Mouse (Mus musculus): ENCODE measurements around the gene Cacul1. TPM values are rescaled to one million over a fixed set of nuclear protein-coding genes. Genes with fewer than 3 reads are reported as not detected.
"Not testable (repeated sequence)": the region's sequence is repeated elsewhere in the genome, so short reads cannot be mapped to it uniquely, and the experiment has no call there.

Gene Cacul1
- total RNA-seq (2015; ENCODE audit: low replicate concordance), result 12.1 and 15.5 TPM in 2 replicates
- total RNA-seq (2017; ENCODE audit: low replicate concordance), result 15.5 and 16.6 TPM in 2 replicates

- ATAC-seq (replicated peaks; ENCODE audit: low FRiP score, poor library complexity, severe bottlenecking), result peak; percentile 92
Measured at GRCm38 (mm10) chr19:60580582-60581339, at the start of gene Cacul1. Gene Cacul1 (minus strand): TSS chr19:60581025.

DNA sequence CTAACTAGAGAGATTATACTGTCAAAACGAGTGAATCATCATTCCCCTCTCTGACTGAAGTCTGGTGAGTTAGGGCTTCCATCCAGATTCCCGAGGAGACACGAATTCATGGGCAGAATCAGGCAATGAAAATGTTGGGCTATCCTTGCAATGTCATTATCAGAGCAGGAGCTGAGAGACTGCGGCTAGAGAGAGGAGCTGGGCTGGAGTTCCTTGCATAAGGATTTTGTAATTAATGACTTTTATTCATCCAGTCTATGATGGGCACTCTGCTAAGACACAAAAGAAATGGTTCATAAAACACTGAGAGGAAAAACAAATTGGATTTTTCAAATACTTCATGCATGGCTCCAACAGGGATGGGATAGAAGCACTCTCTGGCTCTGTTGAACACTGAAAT lies 38.6 kb upstream of the Cacul1 start:
- no peak for ATAC-seq (replicated peaks; ENCODE audit: low FRiP score, poor library complexity, severe bottlenecking)

DNA sequence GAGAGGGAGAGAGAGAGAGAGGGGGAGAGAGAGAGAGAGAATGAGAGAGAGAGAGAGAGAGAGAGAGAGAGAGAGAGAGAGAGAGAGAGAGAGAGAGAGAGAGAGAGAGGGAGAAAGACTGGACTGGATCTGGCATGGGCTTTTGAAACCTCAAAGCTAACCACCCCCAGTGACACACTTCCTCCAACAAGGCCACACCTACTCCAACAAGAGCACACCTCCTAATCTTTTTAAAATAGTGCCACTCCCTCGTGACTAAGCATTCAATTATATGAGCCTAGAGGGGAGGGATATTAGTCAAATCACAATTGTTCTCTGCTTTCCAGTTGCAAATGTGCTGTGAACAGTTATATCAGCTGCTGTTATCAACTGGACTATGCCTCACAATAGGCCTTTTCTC lies 36.2 kb upstream of the Cacul1 start:
- no peak for ATAC-seq (replicated peaks; ENCODE audit: low FRiP score, poor library complexity, severe bottlenecking)

DNA sequence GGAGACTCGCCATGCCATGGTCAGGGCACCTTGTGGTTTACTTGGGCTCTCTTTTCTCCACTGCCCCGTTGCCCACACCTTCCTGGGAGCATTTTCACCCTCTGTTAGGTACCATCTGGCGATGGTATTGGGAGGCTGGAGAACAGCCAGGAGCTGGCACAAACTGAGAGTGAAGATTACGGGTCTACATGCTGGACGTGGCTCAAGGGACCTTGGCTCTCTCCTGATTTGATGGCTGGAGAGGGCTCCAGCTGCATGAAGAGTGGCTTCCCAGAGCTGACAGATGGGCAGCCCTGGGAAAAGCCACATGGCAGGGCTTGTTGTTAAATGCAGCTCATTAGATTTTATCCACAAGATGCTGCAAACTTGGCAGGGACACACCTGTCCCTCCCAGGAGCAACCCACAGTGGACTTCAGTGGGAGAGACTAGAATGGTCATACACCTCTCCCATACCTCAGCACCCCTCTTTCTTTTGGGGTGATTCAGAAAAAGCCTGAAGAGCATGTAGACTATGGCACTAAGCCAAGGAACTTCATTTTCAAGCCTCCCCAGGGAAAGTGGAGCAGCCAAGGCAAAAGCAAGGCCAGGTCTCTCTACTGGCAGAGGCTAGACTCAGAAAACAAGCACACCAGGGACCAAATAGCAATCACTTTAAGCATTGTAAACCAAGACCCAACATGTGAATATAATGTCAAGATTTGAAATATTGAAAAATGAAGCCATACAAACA lies 34.8 kb upstream of the Cacul1 start:
- no peak for ATAC-seq (replicated peaks; ENCODE audit: low FRiP score, poor library complexity, severe bottlenecking)

- ATAC-seq (replicated peaks; ENCODE audit: low FRiP score, poor library complexity, severe bottlenecking), result peak; percentile 49; the same call in 1 of the 2 replicates
Measured at GRCm38 (mm10) chr19:60611525-60612215, 30.8 kb upstream of the Cacul1 start.

- ATAC-seq (replicated peaks; ENCODE audit: low FRiP score, poor library complexity, severe bottlenecking), result 0 out of 2 replicates have a peak, but pooled peaks have one; percentile 51
Measured at GRCm38 (mm10) chr19:60608766-60609165, 27.9 kb upstream of the Cacul1 start.

GRCm38 (mm10) chr19:60603586-60603985 lies 22.8 kb upstream of the Cacul1 start:
- ATAC-seq (replicated peaks; ENCODE audit: low FRiP score, poor library complexity, severe bottlenecking), result no peak

DNA sequence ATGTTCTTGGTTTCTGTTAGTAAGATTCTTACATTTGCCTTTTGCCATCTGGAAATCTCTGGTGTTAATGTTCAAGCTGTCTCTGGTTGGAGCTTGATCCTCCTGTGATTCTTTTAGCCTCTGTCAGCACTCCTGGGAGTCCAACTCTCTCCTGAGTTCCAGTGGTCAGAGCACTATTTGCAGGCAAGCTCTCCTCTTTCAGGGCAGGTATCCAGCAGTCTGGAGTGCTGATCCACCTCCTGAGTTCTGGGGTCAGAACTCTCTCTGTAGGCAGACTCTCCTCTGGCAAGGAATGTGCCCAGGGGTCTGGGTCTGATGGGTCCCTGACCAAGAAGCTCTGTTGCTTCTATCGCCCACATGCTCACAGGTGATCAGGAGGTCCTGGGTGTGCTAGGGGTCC lies 21.2 kb upstream of the Cacul1 start:
- not testable (repeated sequence) for ATAC-seq (replicated peaks; ENCODE audit: low FRiP score, poor library complexity, severe bottlenecking)

DNA sequence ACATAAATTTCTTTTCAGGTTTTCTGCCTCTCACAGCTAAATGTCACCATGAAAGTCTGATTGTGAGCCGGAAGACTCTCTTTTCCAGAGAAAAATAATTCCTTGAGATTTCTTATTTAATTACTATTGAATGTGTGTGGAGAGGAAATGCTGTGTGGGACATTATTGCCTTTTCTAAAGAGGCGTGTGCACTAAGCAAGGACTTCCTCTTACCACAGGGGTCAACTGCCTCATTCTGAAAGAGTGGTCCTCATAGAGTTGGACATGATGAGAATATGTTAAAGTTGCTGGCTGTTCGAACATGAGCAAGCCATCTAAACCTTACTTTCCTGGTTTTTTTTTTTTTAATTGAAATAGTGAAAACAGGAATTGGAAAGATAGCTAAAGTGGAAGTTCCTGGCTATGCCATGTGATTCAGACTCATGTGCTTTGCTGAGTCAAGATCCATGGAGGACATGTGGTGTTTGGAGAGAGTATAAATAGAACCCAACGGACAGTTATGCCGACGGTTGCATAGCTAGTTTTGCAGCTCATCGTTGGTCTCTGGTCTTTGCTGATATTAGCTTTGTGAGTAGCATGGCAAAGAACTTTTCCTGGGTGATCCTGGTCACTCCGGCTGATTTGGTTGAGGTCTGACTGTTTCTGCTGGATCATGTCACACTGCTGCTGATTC lies 17.3 kb upstream of the Cacul1 start:
- no peak for ATAC-seq (replicated peaks; ENCODE audit: low FRiP score, poor library complexity, severe bottlenecking)

- no peak for ATAC-seq (replicated peaks; ENCODE audit: low FRiP score, poor library complexity, severe bottlenecking)
Measured at GRCm38 (mm10) chr19:60589646-60590045, 8.8 kb upstream of the Cacul1 start.

DNA sequence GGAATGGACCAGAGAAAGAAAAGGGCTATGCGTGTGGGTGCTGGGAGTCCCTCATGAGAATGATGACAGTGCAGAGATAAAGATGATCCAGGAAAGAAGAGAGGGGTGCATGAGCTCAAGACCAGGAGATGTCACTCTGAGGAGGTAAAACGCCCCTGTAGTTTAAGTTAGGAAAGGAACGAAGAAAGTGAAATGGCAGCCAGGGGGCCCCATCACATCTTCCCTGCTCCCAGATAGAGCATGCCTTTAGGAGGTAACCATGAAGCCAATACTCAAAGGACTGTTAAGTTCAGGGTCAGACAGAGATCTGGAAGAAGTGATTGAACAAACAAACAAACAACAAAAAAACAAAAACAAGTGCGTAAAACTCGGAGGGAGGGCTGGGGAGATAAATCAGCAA lies 5.8 kb upstream of the Cacul1 start:
- ATAC-seq (replicated peaks; ENCODE audit: low FRiP score, poor library complexity, severe bottlenecking), result no peak

DNA sequence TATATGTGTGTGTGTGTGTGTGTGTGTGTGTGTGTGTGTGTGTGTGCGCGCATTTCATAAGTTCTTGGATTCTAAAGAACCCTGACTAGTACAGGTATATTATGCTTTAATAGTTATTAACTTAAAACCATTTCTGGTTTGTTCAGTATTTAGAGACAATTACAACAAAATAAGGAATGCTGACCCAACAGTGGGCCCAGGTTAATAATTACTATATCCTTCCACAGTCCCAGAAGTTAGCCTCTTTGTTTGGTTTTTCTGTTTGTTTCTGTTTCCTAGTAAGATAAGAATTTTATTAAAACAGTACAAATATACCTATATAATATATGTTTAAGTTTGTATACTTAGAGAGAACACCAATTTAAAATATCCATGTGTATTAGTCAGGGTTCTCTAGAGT lies 2.4 kb upstream of the Cacul1 start:
- ATAC-seq (replicated peaks; ENCODE audit: low FRiP score, poor library complexity, severe bottlenecking), result no peak

DNA sequence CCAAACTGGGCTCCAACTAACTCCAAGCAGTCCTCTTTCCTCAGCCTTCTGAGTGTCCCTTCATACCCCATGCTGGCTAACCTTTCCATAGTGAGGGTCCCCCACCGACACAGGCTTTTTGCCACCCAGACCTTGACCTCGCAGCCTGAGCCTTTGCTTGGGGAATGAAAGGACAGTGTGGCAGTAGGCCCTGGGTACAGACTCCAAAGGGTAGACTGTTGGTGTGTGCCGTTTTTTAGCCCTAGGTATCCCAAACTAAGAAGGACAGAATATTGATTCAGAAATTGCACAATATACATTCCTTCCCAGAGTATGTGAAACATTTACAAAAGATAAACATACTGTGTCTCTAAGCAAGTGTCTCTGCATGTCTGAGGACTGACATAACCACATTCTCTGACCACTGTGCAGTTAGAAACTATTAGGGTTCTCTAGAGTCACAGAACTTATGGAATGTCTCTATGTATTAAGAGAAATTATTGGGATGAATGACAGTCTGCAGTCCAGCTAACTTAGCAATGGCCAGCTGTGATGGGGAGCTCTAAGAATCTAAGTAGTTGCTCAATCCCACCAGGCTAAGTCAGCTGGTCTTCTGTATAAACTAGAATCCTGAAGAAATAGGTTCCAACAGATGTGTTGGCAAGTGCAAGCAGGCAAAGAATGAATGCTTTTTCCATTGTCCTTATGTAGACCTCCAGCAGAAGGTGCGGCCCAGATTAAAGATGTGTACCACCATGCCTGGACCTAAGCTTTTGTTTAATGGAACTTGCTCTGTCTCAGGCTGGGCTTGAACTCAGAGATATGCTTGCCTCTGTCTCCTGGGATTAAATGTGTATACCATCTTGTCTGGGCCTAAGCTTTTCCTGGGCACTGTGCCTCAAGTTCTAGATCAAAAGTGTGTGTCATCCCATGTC lies 809 bp upstream of the Cacul1 start:
- ATAC-seq (replicated peaks; ENCODE audit: low FRiP score, poor library complexity, severe bottlenecking), result peak; percentile 22

- ATAC-seq (replicated peaks; ENCODE audit: low FRiP score, poor library complexity, severe bottlenecking), result peak; percentile 30
Measured at GRCm38 (mm10) chr19:60579771-60580581, 849 bp downstream of the Cacul1 start.

GRCm38 (mm10) chr19:60576741-60577140 lies 4.1 kb downstream of the Cacul1 start:
- no peak for ATAC-seq (replicated peaks; ENCODE audit: low FRiP score, poor library complexity, severe bottlenecking)

- ATAC-seq (replicated peaks; ENCODE audit: low FRiP score, poor library complexity, severe bottlenecking), result no peak
Measured at GRCm38 (mm10) chr19:60560497-60560896, 20.3 kb downstream of the Cacul1 start.

- no peak for ATAC-seq (replicated peaks; ENCODE audit: low FRiP score, poor library complexity, severe bottlenecking)
Measured at GRCm38 (mm10) chr19:60554866-60555438, 25.9 kb downstream of the Cacul1 start.

- ATAC-seq (replicated peaks; ENCODE audit: low FRiP score, poor library complexity, severe bottlenecking), result peak; percentile 73
Measured at GRCm38 (mm10) chr19:60553501-60553900, 27.3 kb downstream of the Cacul1 start.

Measured in erythroblast, adult 5-6 weeks (primary cell).